Mouse (Mus musculus): ENCODE data around the gene Olfr726. TPM values are rescaled to one million over a fixed set of nuclear protein-coding genes. Genes with fewer than 3 reads are reported as not detected.

Olfr726 gene
- polyA plus RNA-seq, 1 experiment: not detected

- Histone ChIP-seq H3K36me3 (ENCODE audit: control insufficient read depth, insufficient read depth) (no peaks in the 10 kb centered on the region), H3K79me2 (ENCODE audit: control insufficient read depth, insufficient read depth) (no peaks in the 10 kb centered on the region), H3K4me2 (ENCODE audit: low read depth) (no peak overlapping the region), H3ac (ENCODE audit: control insufficient read depth, insufficient read length) (no peak overlapping the region), H3K4me3 (no peak overlapping the region), H3K27me3 (ENCODE audit: control insufficient read depth, insufficient read depth, insufficient read length) (no peaks in the 10 kb centered on the region)
- TF ChIP-seq CEBPB (IDR thresholded peaks at IDR 0.05; ENCODE audit: insufficient read depth, poor library complexity, severe bottlenecking) (no peak), USF1 (IDR thresholded peaks at IDR 0.05; ENCODE audit: low read depth) (no peak), TCF3 (IDR thresholded peaks at IDR 0.05; ENCODE audit: insufficient read length, low read depth) (no peak), REST (IDR thresholded peaks at IDR 0.05; ENCODE audit: insufficient read depth, insufficient read length) (no peak), POLR2AphosphoS2 (IDR thresholded peaks at IDR 0.05; ENCODE audit: insufficient read length, low read depth) (no peak), TCF12 (IDR thresholded peaks at IDR 0.05; ENCODE audit: insufficient read depth, poor library complexity, severe bottlenecking) (no peak), MYOD1 (IDR thresholded peaks at IDR 0.05; ENCODE audit: control insufficient read depth in 1 of 3, insufficient read length in 2 of 3, low read depth in 2 of 3) (no peak), E2F4 (IDR thresholded peaks at IDR 0.05; ENCODE audit: insufficient read depth) (no peak), POLR2A (IDR thresholded peaks at IDR 0.05; ENCODE audit: insufficient read length, low read depth) (no peak)
Measured at GRCm38 (mm10) chr14:50061590-50061954, 29.2 kb downstream of the Olfr726 start.

GRCm38 (mm10) chr14:50061179-50061578 lies 29.6 kb downstream of the Olfr726 start:
- TF ChIP-seq TCF12 (IDR thresholded peaks at IDR 0.05; ENCODE audit: insufficient read depth, poor library complexity, severe bottlenecking) (no peak), MAX (IDR thresholded peaks at IDR 0.05; ENCODE audit: low read depth) (no peak), USF1 (IDR thresholded peaks at IDR 0.05; ENCODE audit: low read depth) (no peak), REST (IDR thresholded peaks at IDR 0.05; ENCODE audit: insufficient read depth, insufficient read length) (no peak), CEBPB (IDR thresholded peaks at IDR 0.05; ENCODE audit: insufficient read depth, poor library complexity, severe bottlenecking) (no peak)
- no peak overlapping the region for H3K4me3 ChIP-seq
- no peaks in the 10 kb centered on the region for H3K36me3 ChIP-seq (ENCODE audit: control insufficient read depth, insufficient read depth)

GRCm38 (mm10) chr14:50040275-50040674 lies 50.5 kb downstream of the Olfr726 start, which contains the start of gene Olfr725:
Olfr725 (minus strand) TSS chr14:50040375.
- H3K79me2 ChIP-seq (ENCODE audit: control insufficient read depth, insufficient read depth): no peaks in the 10 kb centered on the region
- no peaks in the 10 kb centered on the region for H3K27me3 ChIP-seq (ENCODE audit: control insufficient read depth, insufficient read depth, insufficient read length)
- no peak within 1 kb of the TSS for H3K4me2 ChIP-seq (ENCODE audit: low read depth)
- no peak within 1 kb of the TSS for H3K4me3 ChIP-seq
- H3K36me3 ChIP-seq (ENCODE audit: control insufficient read depth, insufficient read depth): no peaks in the 10 kb centered on the region
- no peak within 1 kb of the TSS for H3ac ChIP-seq (ENCODE audit: control insufficient read depth, insufficient read length)
- TF ChIP-seq TCF3 (IDR thresholded peaks at IDR 0.05; ENCODE audit: insufficient read length, low read depth) (no peak), MYOD1 (IDR thresholded peaks at IDR 0.05; ENCODE audit: control insufficient read depth in 1 of 3, insufficient read length in 2 of 3, low read depth in 2 of 3) (no peak), TCF12 (IDR thresholded peaks at IDR 0.05; ENCODE audit: insufficient read depth, poor library complexity, severe bottlenecking) (no peak), MAX (IDR thresholded peaks at IDR 0.05; ENCODE audit: low read depth) (no peak)

More at GRCm38 (mm10) chr14:50061179-50061578, 29.6 kb downstream of the Olfr726 start:
- Histone ChIP-seq H3K79me2 (ENCODE audit: control insufficient read depth, insufficient read depth) (no peaks in the 10 kb centered on the region), H3K4me2 (ENCODE audit: low read depth) (no peak overlapping the region), H3K27me3 (ENCODE audit: control insufficient read depth, insufficient read depth, insufficient read length) (no peaks in the 10 kb centered on the region), H3ac (ENCODE audit: control insufficient read depth, insufficient read length) (no peak overlapping the region)

Other genes with a start within 250 kb of the Olfr726 start
- gene Olfr722, start 189.0 kb downstream of the Olfr726 start, polyA plus RNA-seq (2012; fragmentation: generic; extraction: Trizol): not detected
- gene Olfr723, start 159.2 kb downstream of the Olfr726 start, polyA plus RNA-seq (2012; fragmentation: generic; extraction: Trizol): not detected
- not detected for gene Olfr724, start 127.7 kb downstream of the Olfr726 start, polyA plus RNA-seq (2012; fragmentation: generic; extraction: Trizol)
- not detected for gene Olfr725, start 50.6 kb downstream of the Olfr726 start, polyA plus RNA-seq (2012; fragmentation: generic; extraction: Trizol)
- gene Olfr727, start 32.2 kb upstream of the Olfr726 start, polyA plus RNA-seq (2012; fragmentation: generic; extraction: Trizol): not detected
- not detected for gene Olfr728, start 51.7 kb upstream of the Olfr726 start, polyA plus RNA-seq (2012; fragmentation: generic; extraction: Trizol)
- gene Olfr729, start 62.0 kb upstream of the Olfr726 start, polyA plus RNA-seq (2012; fragmentation: generic; extraction: Trizol): not detected
- gene Olfr730, start 97.2 kb upstream of the Olfr726 start, polyA plus RNA-seq (2012; fragmentation: generic; extraction: Trizol): not detected
- not detected for gene Olfr731, start 150.9 kb upstream of the Olfr726 start, polyA plus RNA-seq (2012; fragmentation: generic; extraction: Trizol)
- not detected for gene Olfr732, start 193.3 kb upstream of the Olfr726 start, polyA plus RNA-seq (2012; fragmentation: generic; extraction: Trizol)
- not detected for gene Olfr733, start 210.6 kb upstream of the Olfr726 start, polyA plus RNA-seq (2012; fragmentation: generic; extraction: Trizol)
- not detected for gene Olfr734, start 235.8 kb upstream of the Olfr726 start, polyA plus RNA-seq (2012; fragmentation: generic; extraction: Trizol)

All from myocyte (in vitro differentiated cells).